Mouse (Mus musculus) spleen, postnatal 36 days (tissue): ENCODE measurements around the gene Serpinb5.
"Not testable (repeated sequence)": the region's sequence is repeated elsewhere in the genome, so short reads cannot be mapped to it uniquely, and the experiment has no call there.

Experiments used
- DNase-seq, 2 experiments: peaks; one replicate each; pipeline ENCODE4 v3.0.0; 2022; ENCODE audit warnings: low spot score in 2 of 2, mixed read lengths in 1 of 2

Serpinb5 gene

GRCm38 (mm10) chr1:106860847-106861246 lies at the start of gene Serpinb5:
TSS of gene Serpinb5 (plus strand) at chr1:106861173.
- no peak for DNase-seq

GRCm38 (mm10) chr1:106814864-106815263 lies 46.1 kb upstream of the Serpinb5 start:
- no peak for DNase-seq

GRCm38 (mm10) chr1:106815265-106815664 lies 45.7 kb upstream of the Serpinb5 start:
- peak; percentile 2 to 6 for DNase-seq

- DNase-seq, result no peak
Observed at GRCm38 (mm10) chr1:106816766-106817165, 44.2 kb upstream of the Serpinb5 start.

DNA sequence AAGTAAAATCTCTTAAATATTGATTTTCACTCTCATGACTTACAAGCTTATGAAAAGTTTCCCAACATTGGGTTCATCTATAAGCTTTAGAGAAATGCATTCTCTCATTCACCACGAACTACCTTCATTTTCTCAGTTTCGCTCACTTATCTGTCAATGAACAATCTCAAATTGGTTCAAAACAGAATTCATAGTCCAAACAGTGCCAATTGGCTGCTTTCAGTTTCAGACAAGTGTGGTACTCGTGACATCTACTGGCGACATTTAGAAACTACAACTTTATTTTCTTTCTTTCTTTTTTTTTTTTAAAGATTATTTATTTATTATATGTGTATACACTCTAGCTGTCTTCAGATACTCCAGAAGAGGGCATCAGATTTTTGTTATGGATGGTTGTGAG lies 42.6 kb upstream of the Serpinb5 start:
- DNase-seq, result no peak

GRCm38 (mm10) chr1:106822297-106822696 lies 38.7 kb upstream of the Serpinb5 start:
- DNase-seq, result no peak

DNA sequence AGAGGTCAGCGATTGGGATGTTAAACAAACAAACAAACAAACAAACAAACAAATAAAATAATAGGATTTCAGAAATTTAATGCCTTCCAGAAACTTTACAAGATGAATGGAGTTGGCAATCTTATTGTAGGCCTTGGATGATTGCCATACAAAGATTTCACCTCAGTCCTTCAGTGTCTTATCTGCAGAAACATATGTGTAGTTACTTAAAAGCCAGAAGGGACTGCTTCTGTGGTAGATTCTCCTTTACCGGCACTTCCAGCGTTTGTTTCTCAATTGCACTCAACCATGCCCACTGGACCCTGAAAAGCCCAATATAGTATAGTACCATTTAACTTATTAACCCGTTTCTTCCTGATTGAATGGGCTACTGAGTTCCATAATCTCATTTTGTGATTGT lies 32.2 kb upstream of the Serpinb5 start:
- DNase-seq, result no peak

DNA sequence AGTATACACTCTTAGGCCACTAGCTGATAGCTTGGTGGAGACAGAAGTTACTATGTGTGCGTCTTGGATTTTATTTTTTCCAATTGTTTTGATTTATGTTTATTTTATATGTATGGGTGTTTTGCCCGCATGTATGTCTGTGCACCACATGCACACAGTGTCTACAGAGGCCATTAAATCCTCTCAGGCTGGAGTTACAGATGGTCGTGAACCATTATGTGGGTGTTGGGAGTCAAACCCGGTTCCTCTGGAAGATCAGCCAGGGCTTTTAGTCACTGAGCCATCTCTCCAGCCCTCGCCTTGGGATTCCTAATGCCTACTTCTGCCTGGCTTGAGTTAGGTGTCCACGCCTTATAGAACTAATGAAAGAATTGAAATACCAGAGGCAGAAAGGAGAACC lies 4.6 kb downstream of the Serpinb5 start:
- DNase-seq, result no peak

DNA sequence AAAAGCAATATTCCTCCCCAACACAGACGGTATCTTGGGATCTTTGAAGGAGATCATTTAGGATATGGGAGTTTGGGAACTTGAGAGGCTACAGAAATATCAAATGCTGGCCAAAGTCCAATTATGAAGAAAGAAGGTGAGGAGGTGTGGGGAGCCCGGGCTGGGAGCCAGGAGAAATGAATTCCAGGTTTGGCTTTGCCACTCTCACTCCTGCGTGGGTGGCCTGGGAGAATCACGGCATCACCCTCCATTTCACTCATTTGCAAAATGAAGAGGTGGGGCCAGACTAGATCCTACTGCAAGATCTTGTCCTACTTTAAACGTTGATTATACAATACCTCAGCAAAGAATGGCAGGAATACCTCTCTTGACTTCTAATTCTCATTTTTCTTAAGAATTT lies 5.1 kb downstream of the Serpinb5 start:
- DNase-seq, result no peak

- peak in 1 of 2 experiments; percentile 3 for DNase-seq
Observed at GRCm38 (mm10) chr1:106866768-106867167, 5.8 kb downstream of the Serpinb5 start.

- no peak for DNase-seq
Observed at GRCm38 (mm10) chr1:106869986-106870385, 9.0 kb downstream of the Serpinb5 start.

- DNase-seq, result no peak
Observed at GRCm38 (mm10) chr1:106875193-106875886, 14.4 kb downstream of the Serpinb5 start.

DNA sequence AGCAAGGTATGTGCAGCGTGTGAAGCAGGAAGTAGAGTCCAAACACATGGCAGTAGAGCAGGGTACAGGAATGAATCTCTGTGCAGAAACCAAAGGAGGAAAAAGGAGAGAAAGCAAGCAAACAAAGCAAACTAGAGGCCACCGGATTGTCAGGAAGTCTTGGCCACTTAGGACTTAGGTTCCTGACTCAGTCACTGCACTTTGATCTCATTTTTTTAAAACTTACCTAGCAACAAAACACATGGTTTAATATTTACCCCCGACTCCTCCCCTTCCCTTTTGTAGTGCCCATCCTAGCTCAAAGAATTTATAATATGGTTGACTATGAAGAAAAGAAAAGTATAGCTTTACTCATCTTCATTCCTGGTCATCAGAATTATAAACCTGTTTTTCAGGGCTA lies 15.2 kb downstream of the Serpinb5 start:
- no peak for DNase-seq

- DNase-seq, result no peak
Observed at GRCm38 (mm10) chr1:106882723-106883122, 21.8 kb downstream of the Serpinb5 start.

DNA sequence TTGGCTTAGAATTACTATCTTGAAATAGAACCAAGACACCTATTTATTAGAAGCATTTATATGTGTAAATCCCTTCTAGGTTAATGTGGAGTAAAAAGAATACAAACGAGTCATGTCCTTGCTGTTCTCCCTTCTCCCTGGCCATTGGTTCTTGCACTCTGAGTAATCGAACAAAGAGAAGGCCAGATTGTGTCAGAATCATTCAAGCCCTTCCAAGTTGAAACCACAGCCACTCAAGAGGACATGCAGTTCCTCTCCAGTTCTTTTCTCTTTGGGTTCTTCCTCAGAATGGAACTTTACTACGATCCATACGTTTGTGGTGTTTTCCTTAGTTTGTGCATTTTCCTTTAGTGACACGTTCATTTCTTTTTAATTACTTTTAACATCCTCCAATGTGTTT lies 22.4 kb downstream of the Serpinb5 start:
- no peak for DNase-seq

DNA sequence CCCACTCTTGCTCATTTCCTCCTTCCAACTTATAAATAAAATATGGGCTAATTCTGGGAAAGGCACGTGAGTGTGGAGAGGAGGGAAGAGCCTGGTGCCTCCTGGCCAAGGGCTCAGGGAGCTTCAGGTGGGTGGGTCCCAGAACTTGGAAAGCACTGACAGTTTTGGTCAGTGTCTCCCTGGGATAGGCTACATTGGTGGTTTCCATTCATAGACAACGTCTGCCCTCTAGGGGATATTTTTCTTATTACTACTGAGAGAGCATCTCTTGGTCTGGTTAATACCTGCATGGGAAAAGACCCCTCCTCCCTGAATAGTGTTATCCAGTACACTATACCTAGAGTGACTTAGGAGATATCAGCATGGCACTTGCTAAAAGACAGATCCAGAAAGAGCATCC lies 22.8 kb downstream of the Serpinb5 start:
- DNase-seq, result no peak

DNA sequence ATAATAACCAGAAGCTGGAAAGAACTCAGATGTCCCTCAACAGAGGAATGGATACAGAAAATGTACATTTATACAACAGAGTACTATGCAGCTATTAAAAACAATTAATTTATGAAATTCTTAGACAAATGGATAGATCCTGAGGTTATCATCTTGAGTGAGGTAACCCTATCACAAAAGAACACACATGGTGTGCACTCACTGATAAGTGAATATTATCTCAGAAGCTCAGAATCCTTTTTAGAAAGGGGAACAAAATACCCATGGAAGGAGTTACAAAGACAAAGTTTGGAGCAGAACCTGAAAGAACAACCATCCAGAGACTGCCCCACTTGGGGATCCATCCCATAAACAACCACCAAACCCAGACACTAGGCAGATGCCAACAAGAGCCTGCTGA lies 34.2 kb downstream of the Serpinb5 start:
- not testable (repeated sequence) for DNase-seq

- peak in 1 of 2 experiments; percentile 1 for DNase-seq
Observed at GRCm38 (mm10) chr1:106901406-106901805, 40.4 kb downstream of the Serpinb5 start.

GRCm38 (mm10) chr1:106931954-106932353 lies 71.0 kb downstream of the Serpinb5 start:
- DNase-seq, result peak in 1 of 2 experiments; percentile 25
